Mouse (Mus musculus): ENCODE measurements at regions not wholly inside any gene's neighbourhood (a gene's known extent, or its start where the extent isn't known, plus 50 kb on each side); places are given as distances from the start of the nearest gene placed in this dataset.

- no peak for TF ChIP-seq CTCF (conservative IDR thresholded peaks at IDR 0.05; ENCODE audit: low read length)
- TF ChIP-seq NANOG (IDR thresholded peaks at IDR 0.05; ENCODE audit: borderline replicate concordance, low read length), result no peak
- no peak for TF ChIP-seq POU5F1 (IDR thresholded peaks at IDR 0.05; ENCODE audit: borderline replicate concordance, low read length)
Observed at GRCm38 (mm10) chrX:76110763-76111474, 153.2 kb upstream of the Cldn34b3 start.

Measured in E14TG2a.4 (cell line).